Mouse (Mus musculus) heart, postnatal 25 days (tissue): Measurements from ENCODE around the gene Serbp1. TPM values are rescaled to one million over a fixed set of nuclear protein-coding genes. Genes with fewer than 3 reads are reported as not detected.

ENCODE experiments used
- DNase-seq: peaks from one replicate; pipeline ENCODE4 v3.0.0; 2022; ENCODE audit warnings: low spot score
- intact Hi-C: fragments of 180-260 bp; cut with DNase I; formaldehyde crosslinking; loops from one replicate; pipeline ENCODE4 v1.15.1; 2025
- total RNA-seq, 2 experiments: library from RNA; stranded (reverse); gene quantifications; 2 replicates each; pipeline ENCODE4 v1.2.3; 2021

Gene Serbp1
- total RNA-seq, 2 experiments from 2014 or later = 191 to 213 TPM

- intact Hi-C loops = no loop called here
- DNase-seq = no peak
Observed at GRCm38 (mm10) chr6:67282897-67283296, 44.9 kb downstream of the Serbp1 start.

GRCm38 (mm10) chr6:67292042-67292623 is 54.2 kb downstream of the Serbp1 start:
- intact Hi-C loops = no loop called here

GRCm38 (mm10) chr6:67296126-67296525 is 58.1 kb downstream of the Serbp1 start:
- intact Hi-C loops = no loop called here
- DNase-seq = no peak

More at GRCm38 (mm10) chr6:67292042-67292623, 54.2 kb downstream of the Serbp1 start:
- no peak for DNase-seq

GRCm38 (mm10) chr6:67298742-67299141 is 60.8 kb downstream of the Serbp1 start:
- DNase-seq = no peak
- intact Hi-C loops = no loop called here

GRCm38 (mm10) chr6:67300300-67300699 is 62.3 kb downstream of the Serbp1 start:
- intact Hi-C loops = no loop called here
- DNase-seq = no peak

GRCm38 (mm10) chr6:67300710-67301163 is 62.8 kb downstream of the Serbp1 start:
- no peak for DNase-seq
- intact Hi-C loops = no loop called here

DNA sequence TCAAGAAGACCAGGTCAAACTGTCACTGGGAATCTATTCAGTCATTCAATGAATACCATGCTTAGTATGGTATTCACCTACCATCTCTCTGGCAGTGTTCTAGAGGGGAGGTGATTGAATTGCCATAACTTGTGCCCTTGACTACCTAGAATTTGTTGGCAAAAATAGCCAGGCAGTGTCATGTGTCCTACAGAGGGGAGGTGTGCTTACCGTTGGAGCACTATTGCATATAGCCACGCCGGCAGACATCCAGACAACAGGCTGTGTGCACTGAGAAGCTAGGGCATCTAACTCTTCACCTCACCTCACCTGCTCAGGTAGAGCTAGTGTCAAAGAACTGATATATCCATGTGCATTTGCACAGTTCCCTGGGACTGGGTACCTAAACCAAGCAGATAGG is 63.3 kb downstream of the Serbp1 start:
- intact Hi-C loops = no loop called here
- no peak for DNase-seq

DNA sequence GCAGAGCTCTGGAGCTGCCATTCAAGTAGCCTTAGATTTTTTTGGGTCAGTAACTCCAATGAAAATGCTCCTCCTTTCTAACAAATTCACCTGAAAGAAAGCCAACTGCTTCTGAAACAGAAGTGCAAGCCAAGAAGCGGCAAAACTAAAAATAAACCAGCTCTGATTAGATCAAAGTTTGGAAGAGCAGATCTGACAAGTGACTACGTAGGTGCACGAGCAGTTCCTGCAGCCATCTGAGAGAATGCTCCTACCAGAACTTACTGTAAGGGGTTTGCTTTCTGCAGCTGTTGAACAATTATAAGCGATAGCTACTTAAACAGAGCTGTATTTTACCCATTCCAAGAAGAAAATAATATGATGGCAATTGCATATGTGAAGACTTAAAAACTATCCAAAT is 64.5 kb downstream of the Serbp1 start:
- no peak for DNase-seq
- intact Hi-C loops = no loop called here

DNA sequence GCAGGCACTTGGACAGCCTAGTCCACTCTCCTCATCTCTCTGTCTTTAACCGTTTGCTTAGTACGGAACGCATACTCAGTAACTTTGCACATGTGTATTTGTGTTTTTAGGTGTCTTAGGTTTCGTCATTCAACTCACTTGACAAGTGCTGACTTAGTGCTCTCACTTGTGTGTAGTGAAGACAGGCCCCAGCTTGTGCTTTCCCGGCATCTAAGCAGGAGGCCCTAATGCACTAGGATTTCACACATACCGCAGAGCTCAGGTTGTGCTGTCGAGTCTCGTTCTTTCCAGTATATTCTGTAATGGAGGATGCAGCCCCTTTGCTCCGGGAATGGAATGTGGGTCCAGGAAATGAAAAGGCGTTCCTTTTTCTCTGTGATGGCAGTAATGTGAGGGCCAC is 65.2 kb downstream of the Serbp1 start:
- intact Hi-C loops = no loop called here
- DNase-seq = no peak

DNA sequence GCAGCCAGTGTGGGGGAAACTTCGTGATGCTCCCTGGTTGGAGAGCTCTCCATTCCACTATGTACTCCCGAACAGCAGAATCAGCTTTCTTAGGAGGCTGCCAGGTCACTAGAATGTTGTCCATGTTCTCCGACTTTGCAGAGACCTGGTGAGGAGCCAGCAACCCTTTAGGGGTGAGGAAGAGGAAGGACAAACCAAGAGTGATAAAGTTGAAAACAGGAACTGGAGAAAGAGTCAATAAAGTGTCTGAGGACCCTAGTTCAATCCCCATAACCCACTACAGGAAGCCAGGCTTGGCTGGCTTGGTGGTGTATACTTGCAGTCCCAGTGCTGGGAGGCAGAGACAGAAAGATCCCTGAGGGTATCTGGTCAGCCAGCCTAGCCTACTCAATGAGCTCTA is 71.0 kb downstream of the Serbp1 start:
- no peak for DNase-seq

DNA sequence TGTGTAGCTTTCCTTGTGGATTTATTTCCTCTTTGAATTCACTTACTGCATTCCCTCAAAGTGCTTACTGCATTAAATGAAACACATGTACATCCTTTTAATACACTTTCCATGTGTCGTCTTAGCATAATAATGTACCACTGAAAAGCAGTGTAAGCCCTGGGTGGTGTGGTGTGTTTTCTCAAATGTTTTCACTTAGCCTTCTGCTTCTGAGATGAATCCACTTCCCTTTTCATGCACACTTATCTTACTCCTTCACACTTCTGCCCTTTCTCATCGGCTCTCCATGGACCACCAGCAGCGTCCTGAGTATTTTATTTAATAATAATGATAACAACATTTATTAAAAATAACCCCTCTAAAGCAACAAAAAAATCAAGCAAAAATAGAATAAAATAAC is 71.8 kb downstream of the Serbp1 start:
- intact Hi-C loops = no loop called here
- no peak for DNase-seq

More for the DNA sequence above, 71.0 kb downstream of the Serbp1 start:
- intact Hi-C loops = no loop called here

DNA sequence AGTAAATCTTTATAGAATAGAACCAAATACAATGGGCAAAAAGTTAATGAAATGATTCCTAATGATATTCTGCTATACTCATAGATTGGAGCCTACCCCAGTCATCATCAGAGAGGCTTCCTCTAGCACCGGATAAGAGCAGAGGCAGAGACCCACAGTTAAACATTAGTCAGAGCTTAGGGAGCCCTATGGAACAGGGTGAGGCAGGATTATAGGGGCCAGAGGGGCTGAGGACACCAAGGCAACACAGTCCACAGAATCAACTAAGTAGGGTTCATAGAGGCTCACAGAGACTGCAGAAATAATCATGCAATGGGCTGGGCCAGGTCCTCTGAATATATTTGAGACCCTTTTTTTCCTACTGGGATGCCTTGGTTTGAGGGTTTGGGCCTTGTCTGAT is 76.7 kb downstream of the Serbp1 start:
- intact Hi-C loops = loop anchor here (5.0 kb wide), 1 partner anchor 352 kb away; no protein-coding TSS in a partner anchor
- DNase-seq = no peak

DNA sequence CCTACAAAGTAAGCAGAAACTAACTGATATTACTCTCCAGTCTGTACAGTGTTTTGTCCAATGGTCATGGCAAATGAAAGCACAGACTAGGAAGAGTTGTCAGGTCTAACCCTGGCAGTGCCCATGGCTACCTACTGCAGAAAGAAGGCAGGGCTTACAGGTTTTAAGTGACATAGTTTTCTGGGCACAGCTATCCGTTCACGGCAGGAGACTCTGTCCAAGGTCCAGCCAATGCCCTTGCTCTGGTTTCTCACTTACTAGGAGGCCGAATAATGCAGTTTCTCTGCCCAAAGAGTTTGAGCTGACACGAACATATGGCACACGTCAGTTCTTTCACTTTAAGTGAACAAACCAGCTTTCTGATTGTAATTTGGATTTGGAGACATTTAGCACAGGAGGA is 79.1 kb downstream of the Serbp1 start:
- no peak for DNase-seq
- intact Hi-C loops = loop anchor here (5.0 kb wide), 1 partner anchor 355 kb away; no protein-coding TSS in a partner anchor

DNA sequence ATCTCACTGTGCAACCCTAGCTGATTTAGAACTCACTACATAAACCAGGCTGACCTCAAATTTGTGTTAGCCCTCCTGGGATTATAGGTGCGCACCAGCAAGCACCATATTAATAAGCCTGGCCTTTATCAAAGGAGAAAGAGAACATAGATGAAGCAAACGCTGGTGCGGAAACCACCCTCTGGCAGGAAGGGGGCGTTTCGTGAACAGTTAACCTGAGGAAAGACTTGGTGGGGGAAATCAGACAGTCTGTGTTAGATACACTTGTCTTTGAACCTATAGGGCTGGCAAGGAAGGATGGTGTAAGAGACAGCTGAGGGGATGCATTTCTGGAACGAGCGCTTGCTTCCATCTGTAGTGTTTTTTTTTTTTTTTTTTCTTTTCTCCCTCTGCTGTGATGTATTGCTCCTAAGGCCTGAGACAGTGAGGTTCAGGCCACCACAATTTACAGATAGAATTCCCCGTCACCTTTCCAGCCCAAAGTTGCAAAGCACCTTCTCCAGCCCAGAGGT is 79.9 kb downstream of the Serbp1 start:
- intact Hi-C loops = loop anchor here (2.0 to 5.0 kb wide), 3 partner anchors 121 to 356 kb away; no protein-coding TSS in a partner anchor
- DNase-seq = no peak

DNA sequence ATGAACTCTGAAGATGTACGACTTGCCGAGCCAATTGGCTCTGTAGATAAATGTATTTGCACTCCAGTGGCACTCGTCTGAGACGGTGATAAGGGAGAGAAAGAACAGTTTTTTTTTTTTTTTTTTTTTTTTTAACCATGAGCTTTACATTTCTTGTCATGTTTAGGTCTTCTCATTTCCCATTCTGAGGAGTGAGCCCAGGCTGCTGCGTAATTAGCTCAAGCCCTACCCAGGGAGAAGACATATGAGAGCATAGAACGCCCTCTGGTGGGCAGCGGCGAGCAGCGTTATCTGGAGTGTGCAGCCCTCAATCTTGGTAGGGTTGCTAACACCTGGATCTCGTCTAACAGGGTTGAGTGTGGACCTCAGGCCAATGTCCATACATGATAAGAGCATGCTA is 80.5 kb downstream of the Serbp1 start:
- intact Hi-C loops = loop anchor here (2.0 to 5.0 kb wide), 3 partner anchors 122 to 356 kb away; no protein-coding TSS in a partner anchor
- peak; percentile 8 for DNase-seq

DNA sequence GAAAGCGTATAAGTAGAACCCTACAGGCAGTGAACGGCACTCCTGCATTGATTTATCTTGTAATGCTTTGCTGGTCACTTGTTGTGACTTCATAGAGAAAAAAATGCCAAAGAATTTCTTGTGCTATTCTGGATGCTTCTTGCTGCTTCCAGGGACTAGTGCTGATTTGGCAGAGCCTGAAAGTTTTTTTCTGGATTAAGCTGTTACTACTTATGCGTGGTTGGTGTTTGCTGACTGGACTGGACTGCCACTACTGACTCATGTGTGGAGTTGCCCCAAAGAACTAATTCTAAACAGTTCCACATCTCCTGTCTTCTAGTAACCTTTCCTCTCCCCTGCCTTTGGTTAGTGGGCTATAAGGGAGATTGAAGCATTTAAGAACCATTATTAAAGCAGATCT is 85.8 kb downstream of the Serbp1 start:
- no peak for DNase-seq
- intact Hi-C loops = no loop called here

DNA sequence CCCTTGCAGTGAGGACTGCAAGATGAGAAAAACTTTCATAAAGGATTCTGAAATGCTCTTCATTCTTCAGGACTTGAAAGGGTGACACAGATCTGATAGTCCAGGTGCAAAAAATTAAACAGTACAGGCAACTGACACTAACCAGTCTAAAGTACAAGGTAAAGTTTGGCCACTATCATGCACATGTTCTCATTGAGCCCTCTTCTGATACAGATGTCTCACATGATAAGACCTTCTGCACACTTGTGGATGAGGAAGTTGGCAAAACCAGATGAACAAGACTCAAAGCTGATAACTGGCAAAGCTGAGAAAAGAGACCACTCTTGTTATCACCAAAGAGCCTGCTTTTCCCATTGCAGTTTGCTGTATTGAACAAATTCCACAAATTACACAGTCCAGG is 100.0 kb downstream of the Serbp1 start:
- intact Hi-C loops = no loop called here
- no peak for DNase-seq

- intact Hi-C loops = no loop called here
- no peak for DNase-seq
Observed at GRCm38 (mm10) chr6:67339494-67339893, 101.5 kb downstream of the Serbp1 start.
